Mouse (Mus musculus): ENCODE results near the gene Coasy.

DNA sequence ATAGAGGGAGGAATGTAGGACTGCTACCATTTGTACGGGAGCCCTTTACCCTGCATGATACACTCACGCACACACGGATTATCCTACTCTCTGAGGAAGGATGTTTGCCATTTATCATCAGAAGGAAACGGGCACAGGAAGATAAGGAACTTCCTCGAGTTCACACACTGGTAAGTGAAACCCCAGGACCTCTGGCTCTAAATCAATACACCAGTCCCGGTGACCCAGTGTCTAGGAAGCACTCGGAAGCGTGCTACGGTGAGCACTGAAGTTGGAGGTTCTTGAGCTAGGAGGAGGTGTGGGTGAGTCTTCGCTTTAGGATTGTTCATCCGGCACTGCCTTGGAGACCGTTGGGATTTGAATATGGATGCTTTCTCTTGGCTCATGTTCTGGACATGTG lies 50.7 kb downstream of the Coasy start:
- TF ChIP-seq GATA1 (IDR thresholded peaks at IDR 0.05; ENCODE audit: low read length) (no peak), TAL1 (IDR thresholded peaks at IDR 0.05; ENCODE audit: low read length) (no peak)

All from erythroblast, embryonic 14.5 days (primary cell).